Mouse (Mus musculus): ENCODE results near the gene Olfr639. TPM values are rescaled to one million over a fixed set of nuclear protein-coding genes. Genes with fewer than 3 reads are reported as not detected.
"Not testable (repeated sequence)": the region's sequence is repeated elsewhere in the genome, so short reads cannot be mapped to it uniquely, and the experiment has no call there.

Gene Olfr639
- total RNA-seq (2021): not detected

- intact Hi-C loops (cut with DNase I): no loop called here
Measured at GRCm38 (mm10) chr7:104017203-104017602, at the start of gene Olfr639. Gene Olfr639 (minus strand): TSS chr7:104017303.

GRCm38 (mm10) chr7:104061345-104061744, 44.2 kb upstream of the Olfr639 start, which contains the start of gene 4930516K23Rik:
Gene 4930516K23Rik (minus strand): TSS chr7:104061445.
- intact Hi-C loops (cut with DNase I): no loop called here
- no peak for DNase-seq (ENCODE audit: low spot score)

More at GRCm38 (mm10) chr7:104017203-104017602, at the start of gene Olfr639:
- DNase-seq (ENCODE audit: low spot score): no peak

GRCm38 (mm10) chr7:104059215-104059614, 42.1 kb upstream of the Olfr639 start:
- intact Hi-C loops (cut with DNase I): no loop called here
- no peak for DNase-seq (ENCODE audit: low spot score)

GRCm38 (mm10) chr7:104052566-104052965, 35.5 kb upstream of the Olfr639 start, which contains the start of gene Olfr642:
Gene Olfr642 (minus strand): TSS chr7:104052666.
- intact Hi-C loops (cut with DNase I): no loop called here
- DNase-seq (ENCODE audit: low spot score): no peak

GRCm38 (mm10) chr7:104050745-104051144, 33.6 kb upstream of the Olfr639 start:
- DNase-seq (ENCODE audit: low spot score): no peak
- intact Hi-C loops (cut with DNase I): no loop called here

GRCm38 (mm10) chr7:104035145-104035544, 18.0 kb upstream of the Olfr639 start, which contains the start of gene Olfr641:
Gene Olfr641 (plus strand): TSS chr7:104035445.
- DNase-seq (ENCODE audit: low spot score): no peak
- intact Hi-C loops (cut with DNase I): no loop called here

GRCm38 (mm10) chr7:104026978-104027377, 9.9 kb upstream of the Olfr639 start:
- intact Hi-C loops (cut with DNase I): no loop called here
- no peak for DNase-seq (ENCODE audit: low spot score)

GRCm38 (mm10) chr7:104025473-104025872, 8.4 kb upstream of the Olfr639 start, which contains the start of gene Olfr640:
Gene Olfr640 (minus strand): TSS chr7:104025573.
- intact Hi-C loops (cut with DNase I): no loop called here
- no peak for DNase-seq (ENCODE audit: low spot score)

GRCm38 (mm10) chr7:104021651-104022050, 4.5 kb upstream of the Olfr639 start:
- no peak for DNase-seq (ENCODE audit: low spot score)
- intact Hi-C loops (cut with DNase I): no loop called here

GRCm38 (mm10) chr7:104018953-104019352, 1.9 kb upstream of the Olfr639 start:
- intact Hi-C loops (cut with DNase I): no loop called here
- no peak for DNase-seq (ENCODE audit: low spot score)

- no peak for DNase-seq (ENCODE audit: low spot score)
Measured at GRCm38 (mm10) chr7:103999124-103999523, 18.0 kb downstream of the Olfr639 start.

GRCm38 (mm10) chr7:103998446-103998845, 18.7 kb downstream of the Olfr639 start, which contains the start of gene Olfr638:
Gene Olfr638 (plus strand): TSS chr7:103998746.
- intact Hi-C loops (cut with DNase I): no loop called here
- no peak for DNase-seq (ENCODE audit: low spot score)

More at GRCm38 (mm10) chr7:103999124-103999523, 18.0 kb downstream of the Olfr639 start:
- intact Hi-C loops (cut with DNase I): no loop called here

GRCm38 (mm10) chr7:103971782-103972181, 45.3 kb downstream of the Olfr639 start:
- intact Hi-C loops (cut with DNase I): no loop called here

GRCm38 (mm10) chr7:103970852-103971251, 46.3 kb downstream of the Olfr639 start, which contains the start of gene Olfr635:
Gene Olfr635 (plus strand): TSS chr7:103971152.
- intact Hi-C loops (cut with DNase I): no loop called here
- DNase-seq (ENCODE audit: low spot score): no peak

More at GRCm38 (mm10) chr7:103971782-103972181, 45.3 kb downstream of the Olfr639 start:
- DNase-seq (ENCODE audit: low spot score): no peak

GRCm38 (mm10) chr7:103966873-103967272, 50.2 kb downstream of the Olfr639 start:
- DNase-seq (ENCODE audit: low spot score); intact Hi-C loops (cut with DNase I): not testable (repeated sequence)

Other genes starting within 250 kb of the Olfr639 start
- gene Olfr69, start 245.7 kb downstream of the Olfr639 start, total RNA-seq (2021): not detected
- gene Olfr68, start 237.6 kb downstream of the Olfr639 start, total RNA-seq (2021): not detected
- not detected for gene Olfr67, start 225.5 kb downstream of the Olfr639 start, total RNA-seq (2021)
- 1,000 to 10,000 TPM; 1,406 to 3,005 TPM for gene Hbb-bt, start 203.3 kb downstream of the Olfr639 start, total RNA-seq (2021)
- gene Hbb-bs, start 189.2 kb downstream of the Olfr639 start, total RNA-seq (2021): over 10,000 TPM in 1 of 2 experiments, 1,000 to 10,000 TPM in 1; 9,976 to 23,536 TPM
- gene Hbb-bh2, start 176.8 kb downstream of the Olfr639 start, total RNA-seq (2021): not detected
- gene Hbb-bh1, start 174.1 kb downstream of the Olfr639 start, total RNA-seq (2021): not detected
- not detected for gene Hbb-y, start 164.1 kb downstream of the Olfr639 start, total RNA-seq (2021)
- not detected for gene Olfr66, start 131.1 kb downstream of the Olfr639 start, total RNA-seq (2021)
- not detected for gene Olfr64, start 122.8 kb downstream of the Olfr639 start, total RNA-seq (2021)
- not detected for gene Olfr65, start 113.8 kb downstream of the Olfr639 start, total RNA-seq (2021)
- gene Olfr631, start 88.5 kb downstream of the Olfr639 start, total RNA-seq (2021): not detected
- gene Olfr632, start 83.0 kb downstream of the Olfr639 start, total RNA-seq (2021): not detected
- gene Olfr633, start 72.9 kb downstream of the Olfr639 start, total RNA-seq (2021): not detected
- gene Olfr635, start 46.2 kb downstream of the Olfr639 start, total RNA-seq (2021): not detected
- not detected for gene Olfr638, start 18.6 kb downstream of the Olfr639 start, total RNA-seq (2021)
- not detected for gene Olfr640, start 8.3 kb upstream of the Olfr639 start, total RNA-seq (2021)
- gene Olfr641, start 18.1 kb upstream of the Olfr639 start, total RNA-seq (2021): not detected
- not detected for gene Olfr642, start 35.4 kb upstream of the Olfr639 start, total RNA-seq (2021)
- gene 4930516K23Rik, start 44.1 kb upstream of the Olfr639 start, total RNA-seq (2021): not detected
- not detected for gene Olfr644, start 54.6 kb upstream of the Olfr639 start, total RNA-seq (2021)
- gene Olfr645, start 68.2 kb upstream of the Olfr639 start, total RNA-seq (2021): not detected
- not detected for gene Olfr646, start 87.6 kb upstream of the Olfr639 start, total RNA-seq (2021)
- not detected for gene Ubqln5, start 112.5 kb upstream of the Olfr639 start, total RNA-seq (2021)
- not detected for gene Olfr643, start 120.1 kb upstream of the Olfr639 start, total RNA-seq (2021)
- gene Ubqln3, start 126.0 kb upstream of the Olfr639 start, total RNA-seq (2021): not detected
- not detected for gene Ubqlnl, start 133.3 kb upstream of the Olfr639 start, total RNA-seq (2021)
- gene Olfm5, start 147.5 kb upstream of the Olfr639 start, total RNA-seq (2021): not detected
- not detected for gene Olfr648, start 166.1 kb upstream of the Olfr639 start, total RNA-seq (2021)
- gene Olfr649, start 178.7 kb upstream of the Olfr639 start, total RNA-seq (2021): not detected
- gene Trim6, start 201.5 kb upstream of the Olfr639 start, total RNA-seq (2021): under 1 TPM; 0.47 to 0.73 TPM
- gene Trim34a, start 227.2 kb upstream of the Olfr639 start, total RNA-seq (2021): 1 to 10 TPM; 3.9 to 4.1 TPM

All from heart, postnatal 25 days (tissue).